Mouse (Mus musculus) neural tube, embryonic 15.5 days (tissue): ENCODE results near the gene Dnaic1. TPM values are rescaled to one million over a fixed set of nuclear protein-coding genes. Genes with fewer than 3 reads are reported as not detected.

Experiments
- ATAC-seq: fragments of 200-750 bp; cut with Nextera tagmentation; 2 replicates; pipeline ENCODE4 v1.8.0; 2017; ENCODE audit warnings: mild to moderate bottlenecking, moderate TSS enrichment, moderate library complexity; ENCODE audit not compliant: low FRiP score
- H3K27ac ChIP-seq: fragments of 300-500 bp; sonication (generic); replicated peaks from 2 replicates; pipeline ENCODE4 v1.5.1; 2015; ENCODE audit warnings: mild to moderate bottlenecking, inconsistent platforms
- H3K27me3 ChIP-seq: fragments of 300-500 bp; sonication (generic); replicated peaks from 2 replicates; pipeline ENCODE4 v1.6.1; 2015; ENCODE audit warnings: inconsistent platforms
- H3K36me3 ChIP-seq: fragments of 300-500 bp; sonication (generic); 2 replicates; pipeline ENCODE4 v1.6.1; 2015; ENCODE audit warnings: inconsistent platforms
- H3K4me1 ChIP-seq: fragments of 300-500 bp; sonication (generic); 2 replicates; pipeline ENCODE4 v1.6.1; 2015; ENCODE audit warnings: inconsistent platforms
- H3K4me2 ChIP-seq: fragments of 300-500 bp; sonication (generic); 2 replicates; pipeline ENCODE4 v1.6.1; 2015; ENCODE audit warnings: inconsistent platforms, mild to moderate bottlenecking, moderate library complexity
- H3K4me3 ChIP-seq: fragments of 300-500 bp; sonication (generic); replicated peaks from 2 replicates; pipeline ENCODE4 v1.5.1; 2015; ENCODE audit warnings: mild to moderate bottlenecking, inconsistent platforms
- H3K9ac ChIP-seq: fragments of 300-500 bp; sonication (generic); replicated peaks from 2 replicates; pipeline ENCODE4 v1.6.1; 2015; ENCODE audit warnings: mild to moderate bottlenecking, inconsistent platforms
- H3K9me3 ChIP-seq: fragments of 300-500 bp; sonication (generic); replicated peaks from 2 replicates; pipeline ENCODE4 v1.6.1; 2016; ENCODE audit warnings: inconsistent platforms
- whole genome bisulfite sequencing: fragments of 180-500 bp; shearing (Covaris S2); methylation state at CpG from one replicate; pipeline ENCODE4 v1.1.7; 2015; ENCODE audit warnings: mixed read lengths; 5-methylcytosine and 5-hydroxymethylcytosine counted together
- polyA plus RNA-seq: library from polyadenylated mRNA; unstranded; fragments of >200 nt; fragmentation: Nextera tagmentation; extraction: Ambion mirVana; gene quantifications from 2 replicates; pipeline ENCODE4 v1.2.1, GENCODE M21; 2015

Dnaic1 gene
- 2.1 and 2.5 TPM in 2 replicates for polyA plus RNA-seq

DNA sequence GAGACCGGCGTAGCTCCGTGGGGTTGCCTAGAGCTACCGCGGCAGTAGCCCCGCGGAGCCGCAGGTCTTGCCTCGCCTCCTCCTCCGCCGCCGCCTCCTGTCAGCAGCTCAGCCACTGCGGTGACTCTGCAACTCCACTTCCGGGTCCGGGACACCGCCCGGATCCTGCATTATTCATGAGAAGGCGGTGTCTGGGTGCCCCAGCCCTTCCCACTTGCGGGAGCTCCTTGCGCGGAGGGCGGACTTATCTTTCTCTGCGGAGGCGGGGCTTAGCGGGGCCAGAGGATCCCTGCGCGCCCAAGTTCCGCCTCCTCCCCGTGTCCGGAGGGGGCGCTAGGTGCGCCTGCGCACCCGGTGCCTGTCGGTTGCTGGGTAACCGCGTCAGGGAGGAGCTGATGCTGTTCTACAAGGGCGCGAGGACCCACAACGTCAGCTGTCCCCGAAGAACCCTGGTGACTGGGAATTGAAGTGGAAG lies at the start of gene Dnaic1, which contains the start of gene Fam219a:
Gene Dnaic1, plus strand, starts transcription at position 365 of the 475 bp plus-strand sequence.
Gene Fam219a, minus strand, starts transcription at position 128 of the 475 bp plus-strand sequence.
- Histone ChIP-seq H3K27ac (peak within 1 kb of the TSS; percentile 91), H3K36me3 (no peaks in the 10 kb centered on the region), H3K27me3 (no peaks in the 10 kb centered on the region), H3K9me3 (no peaks in the 10 kb centered on the region), H3K9ac (peak within 1 kb of the TSS; percentile 91), H3K4me2 (peak within 1 kb of the TSS; percentile 82), H3K4me1 (peaks cover 41% of the 10 kb centered on the region), H3K4me3 (peak within 1 kb of the TSS; percentile 77)
- ATAC-seq = peak; percentile 96
- under 1% methylated on average over 41 of the region's 41 CpGs for WGBS

DNA sequence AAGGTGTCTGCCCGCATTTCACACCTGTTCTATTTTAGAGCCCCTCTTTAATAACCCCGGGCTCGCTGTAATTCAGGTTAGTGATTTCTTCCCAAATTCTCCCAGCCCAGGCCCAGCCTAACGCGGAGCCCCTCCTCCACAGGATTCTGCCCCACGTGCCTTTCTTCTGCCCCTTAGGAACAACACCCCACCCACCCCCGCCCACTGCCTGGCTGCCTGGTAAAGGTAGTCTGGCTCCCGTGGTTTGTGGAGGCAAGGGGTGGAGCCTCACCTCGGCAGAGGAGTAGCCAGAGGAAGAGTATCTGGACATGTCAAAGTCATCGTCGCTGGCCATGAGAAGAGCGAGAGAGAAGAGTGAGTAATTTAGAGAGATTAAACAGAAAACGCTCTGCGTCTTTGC lies 48.9 kb upstream of the Dnaic1 start:
- Histone ChIP-seq H3K27me3 (no peaks in the 10 kb centered on the region), H3K4me3 (no peak overlapping the region), H3K9ac (no peak overlapping the region), H3K36me3 (peaks cover 27% of the 10 kb centered on the region), H3K27ac (no peak overlapping the region), H3K4me2 (no peak overlapping the region), H3K4me1 (no peaks in the 10 kb centered on the region), H3K9me3 (no peaks in the 10 kb centered on the region)
- 46% methylated on average over 14 of the region's 14 CpGs for WGBS
- no peak for ATAC-seq

GRCm38 (mm10) chr4:41522136-41522535 lies 47.4 kb upstream of the Dnaic1 start:
- ATAC-seq = 0 out of 2 replicates have a peak, but pooled peaks have one; percentile 13
- Histone ChIP-seq H3K4me3 (no peak overlapping the region), H3K4me2 (no peak overlapping the region), H3K9ac (no peak overlapping the region), H3K27ac (no peak overlapping the region), H3K36me3 (peaks cover 27% of the 10 kb centered on the region), H3K27me3 (no peaks in the 10 kb centered on the region), H3K4me1 (peaks cover 12% of the 10 kb centered on the region), H3K9me3 (no peaks in the 10 kb centered on the region)
- 61% methylated on average over 6 of the region's 6 CpGs for WGBS

DNA sequence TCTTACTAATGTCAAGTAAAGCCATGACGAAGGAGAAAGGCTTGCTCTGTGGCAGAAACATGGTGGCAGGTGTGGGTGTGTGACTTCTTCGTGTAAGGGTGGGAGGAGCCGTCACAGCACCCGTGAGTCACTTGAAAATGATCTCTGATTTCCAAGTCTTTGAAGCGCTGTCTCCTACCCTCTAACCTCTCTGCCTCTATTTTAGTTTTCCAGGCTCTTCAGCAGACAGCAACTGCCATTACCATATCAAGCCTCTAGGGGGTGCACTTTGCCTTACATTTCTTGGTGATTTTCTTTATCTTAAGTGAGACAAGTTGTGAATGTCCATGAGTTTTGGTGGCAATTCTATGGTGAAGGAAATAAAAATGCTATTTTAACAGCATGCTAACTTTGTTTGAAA lies 46.8 kb upstream of the Dnaic1 start:
- Histone ChIP-seq H3K4me1 (peaks cover 17% of the 10 kb centered on the region), H3K9ac (no peak overlapping the region), H3K4me2 (no peak overlapping the region), H3K36me3 (peaks cover 27% of the 10 kb centered on the region), H3K27me3 (no peaks in the 10 kb centered on the region), H3K9me3 (no peaks in the 10 kb centered on the region), H3K27ac (no peak overlapping the region), H3K4me3 (no peak overlapping the region)
- WGBS = 55% methylated on average over 5 of the region's 5 CpGs
- no peak for ATAC-seq

- H3K27ac ChIP-seq = no peak overlapping the region
These were observed 45.7 kb upstream of the Dnaic1 start for GRCm38 (mm10) chr4:41523839-41524238.

DNA sequence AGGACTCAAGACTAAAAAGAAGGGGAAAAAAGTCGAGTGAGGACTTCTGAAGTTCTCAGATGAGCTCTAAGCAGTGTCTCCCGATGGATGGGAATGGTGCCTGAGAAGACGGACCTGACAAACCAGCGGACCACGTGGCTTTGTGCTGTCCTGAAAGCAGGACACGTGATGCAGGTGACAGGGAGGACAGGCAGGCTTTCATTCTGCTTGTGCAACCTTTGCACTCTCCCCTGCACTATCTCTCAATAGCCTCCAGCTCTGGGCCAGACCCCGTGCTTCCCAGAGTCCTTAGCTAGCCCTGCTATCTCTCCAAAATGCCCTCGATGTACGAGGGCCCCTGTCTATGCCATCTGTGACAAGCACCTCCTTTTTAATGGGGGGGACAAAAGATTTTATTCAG lies 44.7 kb upstream of the Dnaic1 start:
- peaks cover 13% of the 10 kb centered on the region; the same call in 1 of the 2 replicates for H3K36me3 ChIP-seq
- WGBS = 72% methylated on average over 9 of the region's 9 CpGs
- ATAC-seq = no peak
- no peak overlapping the region for H3K9ac ChIP-seq
- no peaks in the 10 kb centered on the region for H3K9me3 ChIP-seq
- H3K4me2 ChIP-seq = no peak overlapping the region
- H3K27ac ChIP-seq = no peak overlapping the region
- H3K4me3 ChIP-seq = no peak overlapping the region
- peaks cover 33% of the 10 kb centered on the region for H3K4me1 ChIP-seq
- no peaks in the 10 kb centered on the region for H3K27me3 ChIP-seq

More at GRCm38 (mm10) chr4:41523839-41524238, 45.7 kb upstream of the Dnaic1 start:
- Histone ChIP-seq H3K27me3 (no peaks in the 10 kb centered on the region), H3K4me3 (no peak overlapping the region), H3K4me2 (no peak overlapping the region), H3K4me1 (peaks cover 28% of the 10 kb centered on the region), H3K36me3 (peaks cover 23% of the 10 kb centered on the region), H3K9ac (no peak overlapping the region), H3K9me3 (no peaks in the 10 kb centered on the region)
- 84% methylated on average over 7 of the region's 7 CpGs for WGBS
- ATAC-seq = no peak

GRCm38 (mm10) chr4:41526553-41526952 lies 43.0 kb upstream of the Dnaic1 start:
- no peak overlapping the region for H3K4me2 ChIP-seq
- 14% methylated on average over 7 of the region's 7 CpGs for WGBS
- 0 out of 2 replicates have a peak overlapping the region, but pooled peaks have one; percentile 20 for H3K27ac ChIP-seq
- no peak overlapping the region for H3K9ac ChIP-seq
- no peaks in the 10 kb centered on the region for H3K27me3 ChIP-seq
- H3K4me3 ChIP-seq = no peak overlapping the region
- H3K9me3 ChIP-seq = no peaks in the 10 kb centered on the region
- no peak for ATAC-seq
- peaks cover 38% of the 10 kb centered on the region for H3K4me1 ChIP-seq
- peaks cover 2% of the 10 kb centered on the region; the same call in 1 of the 2 replicates for H3K36me3 ChIP-seq

DNA sequence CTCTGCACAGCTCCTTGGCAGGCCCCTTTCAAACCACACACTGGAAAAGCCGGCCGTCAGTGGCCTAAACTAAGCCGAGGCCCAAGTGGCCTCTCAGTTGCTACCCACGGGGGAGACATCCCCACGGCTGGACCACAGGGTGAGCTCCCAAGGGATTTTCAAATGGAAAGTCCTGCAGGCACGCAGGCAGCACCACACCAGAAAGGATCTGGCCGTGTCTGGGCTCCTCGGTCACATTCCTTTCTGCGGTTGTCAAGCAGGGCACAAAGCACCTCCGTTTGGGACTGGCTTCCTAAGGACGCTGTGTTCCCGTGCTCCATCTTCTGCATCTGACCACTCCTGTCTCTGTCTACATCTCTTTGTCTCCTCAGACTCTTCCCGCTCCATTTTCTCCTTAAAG lies 42.5 kb upstream of the Dnaic1 start:
- H3K27me3 ChIP-seq = no peaks in the 10 kb centered on the region
- no peak; the same call in 1 of the 2 replicates for ATAC-seq
- no peak overlapping the region for H3K9ac ChIP-seq
- H3K9me3 ChIP-seq = no peaks in the 10 kb centered on the region
- 0 out of 2 replicates have a peak overlapping the region, but pooled peaks have one; percentile 20 for H3K27ac ChIP-seq
- no peak overlapping the region for H3K4me3 ChIP-seq
- no peak overlapping the region for H3K4me2 ChIP-seq
- 21% methylated on average over 13 of the region's 13 CpGs for WGBS
- H3K4me1 ChIP-seq = peaks cover 42% of the 10 kb centered on the region
- no peaks in the 10 kb centered on the region for H3K36me3 ChIP-seq

- Histone ChIP-seq H3K27me3 (no peaks in the 10 kb centered on the region), H3K4me2 (no peak overlapping the region), H3K4me3 (no peak overlapping the region), H3K9me3 (no peaks in the 10 kb centered on the region), H3K9ac (no peak overlapping the region), H3K36me3 (no peaks in the 10 kb centered on the region), H3K27ac (0 out of 2 replicates have a peak overlapping the region, but pooled peaks have one; percentile 38), H3K4me1 (peaks cover 46% of the 10 kb centered on the region)
- peak; percentile 15; the same call in 1 of the 2 replicates for ATAC-seq
- whole genome bisulfite sequencing = 12% methylated on average over 8 of the region's 8 CpGs
These were observed 41.6 kb upstream of the Dnaic1 start for GRCm38 (mm10) chr4:41527996-41528395.

DNA sequence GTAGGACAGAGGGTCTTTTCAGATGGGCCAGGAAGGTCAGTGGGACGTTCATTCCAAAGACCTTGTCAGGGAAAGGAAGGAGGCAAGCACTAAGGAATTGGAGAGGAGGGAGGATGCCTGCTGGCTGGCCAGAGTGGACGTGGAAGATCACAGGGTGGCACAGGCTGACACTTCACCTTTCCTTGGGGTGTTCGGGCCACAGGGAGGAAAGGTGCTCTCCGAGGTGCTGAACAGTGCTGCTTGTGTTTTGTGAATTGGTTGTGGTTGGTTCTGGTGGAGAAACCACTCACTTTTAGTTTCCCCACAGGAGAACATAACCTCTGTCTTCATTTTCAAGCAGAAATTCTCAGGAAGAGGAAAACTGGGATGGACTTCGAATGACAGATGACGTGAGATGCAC lies 37.2 kb upstream of the Dnaic1 start:
- Histone ChIP-seq H3K9ac (no peak overlapping the region), H3K9me3 (no peaks in the 10 kb centered on the region), H3K4me2 (no peak overlapping the region), H3K27me3 (no peaks in the 10 kb centered on the region), H3K4me1 (peaks cover 31% of the 10 kb centered on the region), H3K4me3 (no peak overlapping the region), H3K27ac (no peak overlapping the region), H3K36me3 (no peaks in the 10 kb centered on the region)
- ATAC-seq = no peak
- WGBS = 39% methylated on average over 6 of the region's 6 CpGs

DNA sequence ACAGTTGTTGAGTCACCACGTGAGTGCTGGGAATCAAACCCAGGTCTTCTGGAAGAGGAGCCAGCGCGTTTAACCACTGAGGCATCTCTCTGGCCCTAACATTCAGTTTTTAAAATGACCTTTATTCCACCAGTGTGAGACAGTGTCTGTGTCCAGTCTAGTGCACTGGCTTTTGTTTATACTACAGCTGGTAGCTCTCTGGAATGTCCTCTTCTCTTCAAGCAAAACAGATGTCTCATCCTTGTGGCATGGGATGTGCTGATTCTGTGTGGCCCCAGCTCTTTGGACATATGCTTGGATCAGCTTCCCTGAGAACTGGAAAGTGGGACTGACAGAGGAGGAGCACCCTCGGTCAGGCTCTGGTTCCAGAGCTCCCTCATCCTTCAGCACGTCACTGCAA lies 34.7 kb upstream of the Dnaic1 start:
- WGBS = 83% methylated on average over 5 of the region's 5 CpGs
- no peak for ATAC-seq
- Histone ChIP-seq H3K27me3 (no peaks in the 10 kb centered on the region), H3K27ac (no peak overlapping the region), H3K9ac (no peak overlapping the region), H3K36me3 (no peaks in the 10 kb centered on the region), H3K4me3 (no peak overlapping the region), H3K4me2 (no peak overlapping the region), H3K9me3 (no peaks in the 10 kb centered on the region), H3K4me1 (peaks cover 12% of the 10 kb centered on the region; the same call in 1 of the 2 replicates)

DNA sequence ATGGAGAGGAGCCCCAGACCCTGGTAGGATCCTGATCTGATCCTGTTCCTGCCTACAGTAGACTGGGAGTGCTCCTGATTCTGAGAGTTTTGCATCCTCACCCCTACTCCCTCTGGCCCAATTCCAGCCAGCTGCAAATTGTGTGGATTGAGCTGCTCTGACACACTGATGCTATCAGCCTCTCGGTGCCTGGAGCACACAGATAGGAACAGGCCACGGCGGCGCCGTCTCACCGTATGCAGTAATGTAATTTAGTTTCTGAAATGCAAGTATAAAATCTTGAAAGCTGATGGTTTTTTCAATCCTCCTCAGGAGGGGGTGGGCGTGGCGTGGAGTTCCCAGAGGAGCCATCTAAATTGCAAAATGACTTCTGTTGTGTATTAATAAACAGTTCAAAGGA lies 27.4 kb upstream of the Dnaic1 start:
- Histone ChIP-seq H3K27me3 (no peaks in the 10 kb centered on the region), H3K9me3 (no peaks in the 10 kb centered on the region), H3K4me1 (peaks cover 27% of the 10 kb centered on the region), H3K4me2 (no peak overlapping the region), H3K4me3 (no peak overlapping the region), H3K27ac (peak overlapping the region; percentile 73), H3K9ac (no peak overlapping the region), H3K36me3 (no peaks in the 10 kb centered on the region)
- 64% methylated on average over 8 of the region's 8 CpGs for WGBS
- peak; percentile 45; the same call in 1 of the 2 replicates for ATAC-seq
